Mouse (Mus musculus): ENCODE data around the gene Fkbp10. TPM values are rescaled to one million over a fixed set of nuclear protein-coding genes. Genes with fewer than 3 reads are reported as not detected.
A peak's percentile ranks its signal among the peaks of the same experiment; 100 is the strongest.

The Fkbp10 gene
- total and polyA plus RNA-seq, 2 experiments from 2014 or later: 23.4 to 34.6 TPM

- Histone ChIP-seq H3K4me1 (ENCODE audit: insufficient read depth) (peaks cover 6% of the 10 kb centered on the region), H3K27me3 (ENCODE audit: insufficient read depth, low read length) (no peaks in the 10 kb centered on the region), H3K36me3 (ENCODE audit: insufficient read depth) (no peaks in the 10 kb centered on the region; the same call in 1 of the 2 replicates), H3K4me3 (ENCODE audit: low read depth, low read length) (no peak overlapping the region), H3K4me2 (ENCODE audit: low read depth) (no peak overlapping the region), H3K27ac (ENCODE audit: low read depth, low read length) (no peak overlapping the region), H3K9me3 (ENCODE audit: low read length) (no peaks in the 10 kb centered on the region), H3K9ac (no peak overlapping the region)
- DNase-seq (no peak), ATAC-seq (no peak)
- WGBS: 89% methylated on average over 3 of the region's 3 CpGs
- TF ChIP-seq CTCF (IDR thresholded peaks at IDR 0.05; ENCODE audit: low read depth): no peak
Observed at GRCm38 (mm10) chr11:100409686-100410085, 5.8 kb upstream of the Fkbp10 start.

GRCm38 (mm10) chr11:100411736-100412135 is 3.8 kb upstream of the Fkbp10 start:
- 86% methylated on average over 11 of the region's 11 CpGs for WGBS
- H3K4me3 ChIP-seq (ENCODE audit: low read depth, low read length): no peak overlapping the region
- H3K27me3 ChIP-seq (ENCODE audit: insufficient read depth, low read length): peaks cover 11% of the 10 kb centered on the region; the same call in 1 of the 2 replicates
- H3K4me2 ChIP-seq (ENCODE audit: low read depth): no peak overlapping the region
- no peak overlapping the region for H3K27ac ChIP-seq (ENCODE audit: low read depth, low read length)
- H3K9ac ChIP-seq: no peak overlapping the region
- ATAC-seq (no peak), DNase-seq (no peak)
- H3K36me3 ChIP-seq (ENCODE audit: insufficient read depth): no peaks in the 10 kb centered on the region; the same call in 1 of the 2 replicates
- TF ChIP-seq CTCF (IDR thresholded peaks at IDR 0.05; ENCODE audit: low read depth): no peak
- H3K9me3 ChIP-seq (ENCODE audit: low read length): no peaks in the 10 kb centered on the region
- H3K4me1 ChIP-seq (ENCODE audit: insufficient read depth): peaks cover 9% of the 10 kb centered on the region

GRCm38 (mm10) chr11:100413541-100413940 is 2.0 kb upstream of the Fkbp10 start:
- Histone ChIP-seq H3K9ac (peak overlapping the region; percentile 71), H3K4me2 (ENCODE audit: low read depth) (peak overlapping the region; percentile 70), H3K27me3 (ENCODE audit: insufficient read depth, low read length) (peaks cover 11% of the 10 kb centered on the region; the same call in 1 of the 2 replicates), H3K36me3 (ENCODE audit: insufficient read depth) (no peaks in the 10 kb centered on the region; the same call in 1 of the 2 replicates), H3K27ac (ENCODE audit: low read depth, low read length) (no peak overlapping the region), H3K4me3 (ENCODE audit: low read depth, low read length) (peak overlapping the region; percentile 61), H3K4me1 (ENCODE audit: insufficient read depth) (peaks cover 9% of the 10 kb centered on the region), H3K9me3 (ENCODE audit: low read length) (no peaks in the 10 kb centered on the region)
- DNase-seq: no peak
- no peak for ATAC-seq
- 75% methylated on average over 11 of the region's 11 CpGs for WGBS
- no peak for TF ChIP-seq CTCF (IDR thresholded peaks at IDR 0.05; ENCODE audit: low read depth)

GRCm38 (mm10) chr11:100414021-100414913 is 1.2 kb upstream of the Fkbp10 start, which contains the start of gene P3h4:
TSS of gene P3h4 (minus strand) at chr11:100414836.
- DNase-seq: peak; percentile 83
- H3K9me3 ChIP-seq (ENCODE audit: low read length): no peaks in the 10 kb centered on the region
- peak within 1 kb of the TSS; percentile 70 for H3K4me2 ChIP-seq (ENCODE audit: low read depth)
- peak within 1 kb of the TSS; percentile 59 for H3K27ac ChIP-seq (ENCODE audit: low read depth, low read length)
- peak; percentile 77 for TF ChIP-seq CTCF (IDR thresholded peaks at IDR 0.05; ENCODE audit: low read depth)
- H3K27me3 ChIP-seq (ENCODE audit: insufficient read depth, low read length): peaks cover 11% of the 10 kb centered on the region; the same call in 1 of the 2 replicates
- peaks cover 9% of the 10 kb centered on the region for H3K4me1 ChIP-seq (ENCODE audit: insufficient read depth)
- H3K4me3 ChIP-seq (ENCODE audit: low read depth, low read length): peak within 1 kb of the TSS; percentile 61
- no peaks in the 10 kb centered on the region; the same call in 1 of the 2 replicates for H3K36me3 ChIP-seq (ENCODE audit: insufficient read depth)
- peak within 1 kb of the TSS; percentile 71 for H3K9ac ChIP-seq
- WGBS: 4% methylated on average over 87 of the region's 93 CpGs
- peak; percentile 95 for ATAC-seq

- H3K27ac ChIP-seq (ENCODE audit: low read depth, low read length): no peak overlapping the region
- no peaks in the 10 kb centered on the region for H3K9me3 ChIP-seq (ENCODE audit: low read length)
- no peak for DNase-seq
- WGBS: 66% methylated on average over 8 of the region's 8 CpGs
- no peak overlapping the region for H3K9ac ChIP-seq
- no peaks in the 10 kb centered on the region for H3K4me1 ChIP-seq (ENCODE audit: insufficient read depth)
- H3K4me2 ChIP-seq (ENCODE audit: low read depth): no peak overlapping the region
- no peak for TF ChIP-seq CTCF (IDR thresholded peaks at IDR 0.05; ENCODE audit: low read depth)
- H3K4me3 ChIP-seq (ENCODE audit: low read depth, low read length): no peak overlapping the region
- ATAC-seq: no peak
- no peaks in the 10 kb centered on the region for H3K27me3 ChIP-seq (ENCODE audit: insufficient read depth, low read length)
- H3K36me3 ChIP-seq (ENCODE audit: insufficient read depth): no peaks in the 10 kb centered on the region
Observed at GRCm38 (mm10) chr11:100421537-100421936, 6.0 kb downstream of the Fkbp10 start.

- H3K36me3 ChIP-seq (ENCODE audit: insufficient read depth): 0 out of 2 replicates have a peak, but pooled peaks cover 4% of the 10 kb centered on the region
- DNase-seq (no peak), ATAC-seq (no peak)
- no peak overlapping the region for H3K4me2 ChIP-seq (ENCODE audit: low read depth)
- H3K9ac ChIP-seq: no peak overlapping the region
- no peak for TF ChIP-seq CTCF (IDR thresholded peaks at IDR 0.05; ENCODE audit: low read depth)
- H3K9me3 ChIP-seq (ENCODE audit: low read length): no peaks in the 10 kb centered on the region
- no peaks in the 10 kb centered on the region for H3K27me3 ChIP-seq (ENCODE audit: insufficient read depth, low read length)
- H3K4me3 ChIP-seq (ENCODE audit: low read depth, low read length): no peak overlapping the region
- no peaks in the 10 kb centered on the region for H3K4me1 ChIP-seq (ENCODE audit: insufficient read depth)
- no peak overlapping the region for H3K27ac ChIP-seq (ENCODE audit: low read depth, low read length)
- 94% methylated on average over 7 of the region's 7 CpGs for WGBS
Observed at GRCm38 (mm10) chr11:100423836-100424235, 8.3 kb downstream of the Fkbp10 start.

- peak; percentile 59 for TF ChIP-seq CTCF (IDR thresholded peaks at IDR 0.05; ENCODE audit: low read depth)
- DNase-seq (peak; percentile 39), ATAC-seq (peak; percentile 27; the same call in 1 of the 2 replicates)
- 33% methylated on average over 7 of the region's 7 CpGs for WGBS
- H3K4me2 ChIP-seq (ENCODE audit: low read depth): no peak overlapping the region
- no peaks in the 10 kb centered on the region for H3K4me1 ChIP-seq (ENCODE audit: insufficient read depth)
- no peak overlapping the region for H3K4me3 ChIP-seq (ENCODE audit: low read depth, low read length)
- H3K9me3 ChIP-seq (ENCODE audit: low read length): no peaks in the 10 kb centered on the region
- H3K9ac ChIP-seq: no peak overlapping the region
- H3K36me3 ChIP-seq (ENCODE audit: insufficient read depth): peaks cover 15% of the 10 kb centered on the region; the same call in 1 of the 2 replicates
- H3K27me3 ChIP-seq (ENCODE audit: insufficient read depth, low read length): no peaks in the 10 kb centered on the region
- no peak overlapping the region for H3K27ac ChIP-seq (ENCODE audit: low read depth, low read length)
Observed at GRCm38 (mm10) chr11:100425851-100426250, 10.4 kb downstream of the Fkbp10 start.
